Comparison of ENCODE assay signal across 20 mouse cellular contexts in the genomic region with DNA sequence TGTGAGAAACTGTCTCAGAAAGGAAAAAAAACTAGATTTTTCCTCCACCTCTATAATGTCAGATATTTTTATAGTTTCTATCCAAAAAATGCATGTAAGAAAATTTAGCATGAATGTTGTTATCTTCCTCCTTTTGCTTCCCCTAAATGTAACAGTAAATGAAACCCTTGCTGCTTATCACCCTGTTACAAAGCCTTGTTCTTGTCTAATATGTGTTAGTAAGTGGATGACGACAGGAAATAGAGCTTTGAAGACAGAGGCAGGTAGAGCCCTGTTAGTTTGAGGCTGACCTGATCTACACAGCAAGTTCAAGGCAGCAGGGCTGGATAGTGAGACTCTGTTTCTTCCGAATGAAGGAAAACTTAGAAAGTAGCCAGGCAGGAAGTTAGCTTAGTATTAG. TPM values are rescaled to one million over a fixed set of nuclear protein-coding genes. Genes with fewer than 3 reads are reported as not detected.
DNase-seq lines count a peak whose midpoint lies in the region; ATAC-seq and TF ChIP-seq lines count a peak whose summit lies in the region.
"Had no signal": no experiment of that assay in that cellular context is flagged by ENCODE, and none has a peak within 500 bp of the region (broad histone marks: within the 10 kb centered on the region; RNA-seq: fewer than 3 reads in every experiment).

No protein-coding gene starts in this region.

- no peaks in the 10 kb centered on the region for H3K9me3 ChIP-seq in MEL (replicated peaks; ENCODE audit: insufficient read depth, low read length)
- H3K9me3 ChIP-seq: forebrain, embryonic 15.5 days; hindbrain, embryonic 12.5 days; hindbrain, embryonic 15.5 days had no signal

- ATAC-seq in common myeloid progenitor, adult 5-6 weeks (replicated peaks; ENCODE audit: low read depth, poor library complexity, severe bottlenecking) = peak; percentile 39
- peak; percentile 38; the same call in 1 of the 2 replicates for ATAC-seq in megakaryocyte-erythroid progenitor cell, adult 5-6 weeks (replicated peaks; ENCODE audit: low FRiP score, low TSS enrichment, poor library complexity, severe bottlenecking)
- ATAC-seq: forebrain, embryonic 15.5 days; intestine, postnatal 0 days; Patski had no signal

- peak overlapping the region in 1 of 2 experiments; percentile 28; a peak in 3 of 4 replicates for H3K4me3 ChIP-seq in MEL (ENCODE audit: control insufficient read depth in 1 of 2, insufficient read depth in 1 of 2, low read depth in 2 of 2, low read length in 2 of 2)
- H3K4me3 ChIP-seq: forebrain, embryonic 15.5 days; gastrocnemius, adult 2 months; hindbrain, embryonic 12.5 days; hindbrain, embryonic 15.5 days had no signal

- H3K4me1 ChIP-seq in MEL (ENCODE audit: control insufficient read depth in 1 of 2, insufficient read depth in 2 of 2, low read length in 2 of 2) = peaks cover 10 to 32% of the 10 kb centered on the region in 2 experiments
- H3K4me1 ChIP-seq: forebrain, embryonic 15.5 days; hindbrain, embryonic 12.5 days; hindbrain, embryonic 15.5 days had no signal

- no peaks in the 10 kb centered on the region for H3K27me3 ChIP-seq in MEL (ENCODE audit: control insufficient read depth in 1 of 2, insufficient read depth in 2 of 2, low read length in 2 of 2)
- H3K27me3 ChIP-seq: forebrain, embryonic 15.5 days; hindbrain, embryonic 12.5 days; hindbrain, embryonic 15.5 days; Patski had no signal

- no peak for TF ChIP-seq POLR2A in MEL (IDR thresholded peaks at IDR 0.05; ENCODE audit: control insufficient read depth in 1 of 2, insufficient read depth in 1 of 2, low read depth in 1 of 2, low read length in 2 of 2, poor library complexity in 1 of 2)

- TF ChIP-seq RAD21 in MEL (IDR thresholded peaks at IDR 0.05; ENCODE audit: low read depth, low read length) = no peak

- 0 out of 2 replicates have a peak, but pooled peaks cover 4% of the 10 kb centered on the region for H3K79me2 ChIP-seq in MEL (ENCODE audit: control insufficient read depth, insufficient read depth, low read length, poor library complexity)

- H3K36me3 ChIP-seq in MEL (ENCODE audit: control insufficient read depth in 1 of 2, insufficient read depth in 2 of 2, low read length in 2 of 2) = peaks cover 0 to 36% of the 10 kb centered on the region in 2 experiments; a peak in 2 of 4 replicates
- H3K36me3 ChIP-seq: forebrain, embryonic 15.5 days; hindbrain, embryonic 12.5 days; hindbrain, embryonic 15.5 days had no signal

- peak; percentile 89 to 91 for TF ChIP-seq EP300 in MEL (IDR thresholded peaks at IDR 0.05; ENCODE audit: low read depth in 1 of 2, low read length in 2 of 2)

- peak overlapping the region; percentile 28 for H3K9ac ChIP-seq in MEL (ENCODE audit: control insufficient read depth, low read depth, low read length, poor library complexity, severe bottlenecking)
- H3K9ac ChIP-seq: forebrain, embryonic 15.5 days; hindbrain, embryonic 12.5 days; hindbrain, embryonic 15.5 days had no signal

- DNase-seq in CD4-positive helper T cell, adult 2 months (ENCODE audit: low read depth, low spot score) = peak; percentile 21
- peak; percentile 80 for DNase-seq in MEL (ENCODE audit: low read depth, low spot score)
- no peak for DNase-seq in retina, postnatal 1 day
- DNase-seq in lung, postnatal 14 days = no peak
- DNase-seq in spleen, adult 12 weeks (ENCODE audit: low spot score) = no peak
- DNase-seq: adrenal gland, adult 2 months; adrenal gland, postnatal 14 days; cerebellum, adult 11-12 months; cerebellum, adult 8-10 months; cerebellum, postnatal 10 days; cerebellum, postnatal 36 days; gastrocnemius, adult 2 months; gastrocnemius, postnatal 14 days had no signal

- TF ChIP-seq CTCF in MEL (IDR thresholded peaks at IDR 0.05 in 2 of 3, conservative IDR thresholded peaks at IDR 0.05 in 1 of 3; ENCODE audit: control insufficient read depth in 1 of 3, insufficient read depth in 1 of 3, low read depth in 2 of 3, low read length in 3 of 3, poor library complexity in 1 of 3, severe bottlenecking in 1 of 3) = no peak

- H3K27ac ChIP-seq in MEL (ENCODE audit: control insufficient read depth, low read depth, low read length) = peak overlapping the region; percentile 85
- H3K27ac ChIP-seq: forebrain, embryonic 15.5 days; gastrocnemius, adult 2 months; hindbrain, embryonic 12.5 days; hindbrain, embryonic 15.5 days had no signal

TF ChIP-seq in MEL, 35 proteins besides CTCF, POLR2A, EP300 and RAD21:
- TF ChIP-seq ZKSCAN1 (IDR thresholded peaks at IDR 0.05; ENCODE audit: low read depth, low read length) (no peak), MAZ (IDR thresholded peaks at IDR 0.05; ENCODE audit: low read depth, low read length) (no peak), GATA1 (IDR thresholded peaks at IDR 0.05; ENCODE audit: low read depth, low read length) (peak; percentile 88), ZC3H11A (IDR thresholded peaks at IDR 0.05; ENCODE audit: low read depth, low read length) (no peak), ETS1 (IDR thresholded peaks at IDR 0.05; ENCODE audit: low read depth, low read length) (peak; percentile 75; the same call in 1 of the 2 replicates), ELF1 (IDR thresholded peaks at IDR 0.05; ENCODE audit: low read depth, low read length) (no peak), SIN3A (IDR thresholded peaks at IDR 0.05; ENCODE audit: low read length) (peak; percentile 63; the same call in 1 of the 2 replicates), TCF12 (IDR thresholded peaks at IDR 0.05; ENCODE audit: low read depth, low read length) (peak; percentile 68), MAX (IDR thresholded peaks at IDR 0.05; ENCODE audit: low read length) (no peak; the same call in 1 of the 2 replicates), MXI1 (IDR thresholded peaks at IDR 0.05; ENCODE audit: low read depth, low read length) (no peak), MAFK (IDR thresholded peaks at IDR 0.05; ENCODE audit: borderline replicate concordance, low read depth, low read length) (no peak), ZNF384 (IDR thresholded peaks at IDR 0.05; ENCODE audit: low read depth, low read length) (peak; percentile 38; the same call in 1 of the 2 replicates), TAL1 (IDR thresholded peaks at IDR 0.05; ENCODE audit: low read length) (peak; percentile 29; the same call in 1 of the 2 replicates), UBTF (IDR thresholded peaks at IDR 0.05; ENCODE audit: borderline replicate concordance, insufficient read depth, low read depth, low read length) (no peak), ZMIZ1 (IDR thresholded peaks at IDR 0.05; ENCODE audit: low read depth, low read length) (no peak), NELFE (IDR thresholded peaks at IDR 0.05; ENCODE audit: low read depth, low read length) (no peak), CHD2 (IDR thresholded peaks at IDR 0.05; ENCODE audit: low read length) (no peak), RCOR1 (IDR thresholded peaks at IDR 0.05; ENCODE audit: low read depth, low read length) (peak; percentile 61; the same call in 1 of the 2 replicates), KAT2A (conservative IDR thresholded peaks at IDR 0.05; ENCODE audit: low read depth, low read length) (no peak), CHD1 (IDR thresholded peaks at IDR 0.05; ENCODE audit: low read depth, low read length) (no peak), HCFC1 (IDR thresholded peaks at IDR 0.05; ENCODE audit: low read depth, low read length) (no peak), POLR2AphosphoS2 (IDR thresholded peaks at IDR 0.05; ENCODE audit: low read length) (no peak), SMC3 (IDR thresholded peaks at IDR 0.05; ENCODE audit: low read depth, low read length) (no peak), JUND (IDR thresholded peaks at IDR 0.05; ENCODE audit: low read depth, low read length) (no peak), MYB (IDR thresholded peaks at IDR 0.05; ENCODE audit: low read depth, low read length) (peak; percentile 30; the same call in 1 of the 2 replicates), USF2 (IDR thresholded peaks at IDR 0.05; ENCODE audit: borderline replicate concordance in 1 of 2, insufficient read depth in 1 of 2, low read depth in 1 of 2, low read length in 2 of 2) (no peak), GABPA (IDR thresholded peaks at IDR 0.05; ENCODE audit: low read depth, low read length) (no peak), E2F4 (IDR thresholded peaks at IDR 0.05; ENCODE audit: borderline replicate concordance, low read depth, low read length) (no peak), USF1 (IDR thresholded peaks at IDR 0.05; ENCODE audit: low read depth, low read length) (no peak), BHLHE40 (IDR thresholded peaks at IDR 0.05; ENCODE audit: borderline replicate concordance, low read depth, low read length) (no peak), MYC (IDR thresholded peaks at IDR 0.05; ENCODE audit: low read depth, low read length) (no peak), MEF2A (IDR thresholded peaks at IDR 0.05; ENCODE audit: extremely low read depth, insufficient replicate concordance, low read depth, low read length, poor library complexity, severe bottlenecking) (no peak), POLR2AphosphoS5 (IDR thresholded peaks at IDR 0.05; ENCODE audit: borderline replicate concordance, low read depth, low read length) (no peak), TBP (IDR thresholded peaks at IDR 0.05; ENCODE audit: low read depth, low read length) (no peak), NRF1 (IDR thresholded peaks at IDR 0.05; ENCODE audit: insufficient read depth, low read depth, low read length, poor library complexity, severe bottlenecking) (no peak)

RNA-seq across cellular contexts. Expression of a gene that starts 14.5 kb away (rescaled TPM):
- total RNA-seq in MEL (2012; rRNA removed) = 11.0 and 12.4 TPM in 2 replicates
- polyA plus RNA-seq in MEL (2012; ENCODE audit: insufficient read depth in 1 of 2, insufficient read length in 2 of 2, low read depth in 1 of 2, low replicate concordance in 2 of 2, missing spikeins in 1 of 2) = 10 to 100 TPM in 1 of 2 experiments, not detected in 1; 10.5 TPM
- total RNA-seq in common myeloid progenitor, adult 5-6 weeks (2017) = 29.4 and 30.9 TPM in 2 replicates
- total RNA-seq in megakaryocyte-erythroid progenitor cell, adult 5-6 weeks (2014; fragmentation: Nextera tagmentation) = 18.6 and 20.3 TPM in 2 replicates
- total RNA-seq in megakaryocyte-erythroid progenitor cell, adult 5-6 weeks (2017) = 25.2 and 29.7 TPM in 2 replicates

Comparison
In these comparisons a context has a peak if more than half of its experiments do, and no peak if none do; other contexts are left out.
1. DNase-seq: peak in CD4-positive helper T cell, adult 2 months (single experiment) and MEL (single experiment); none in retina, postnatal 1 day (single experiment), lung, postnatal 14 days (single experiment) and spleen, adult 12 weeks (single experiment).